Mouse (Mus musculus) kidney, embryonic 16.5 days (tissue): ENCODE data around the gene Epha2. TPM values are rescaled to one million over a fixed set of nuclear protein-coding genes. Genes with fewer than 3 reads are reported as not detected.
A peak's percentile ranks its signal among the peaks of the same experiment; 100 is the strongest.

Source experiments
- ATAC-seq: fragments of 200-750 bp; cut with Nextera tagmentation; 2 replicates; pipeline ENCODE4 v1.8.0; 2017; ENCODE audit warnings: moderate TSS enrichment; ENCODE audit not compliant: low FRiP score, low TSS enrichment
- H3K27ac ChIP-seq: fragments of 300-500 bp; sonication (generic); 2 replicates; pipeline ENCODE4 v1.5.1; 2014; ENCODE audit warnings: low read length
- H3K27me3 ChIP-seq: fragments of 300-500 bp; sonication (generic); 2 replicates; pipeline ENCODE4 v1.6.1; 2014; ENCODE audit warnings: low read length, control low read depth, mixed read lengths; ENCODE audit not compliant: insufficient read depth
- H3K36me3 ChIP-seq: fragments of 300-500 bp; sonication (generic); 2 replicates; pipeline ENCODE4 v1.6.1; 2014; ENCODE audit warnings: low read length, control low read depth, mixed read lengths; ENCODE audit not compliant: insufficient read depth
- H3K4me1 ChIP-seq: fragments of 300-500 bp; sonication (generic); 2 replicates; pipeline ENCODE4 v1.6.1; 2014; ENCODE audit warnings: low read length, control low read depth, mixed read lengths; ENCODE audit not compliant: insufficient read depth
- H3K4me2 ChIP-seq: fragments of 300-500 bp; sonication (generic); replicated peaks from 2 replicates; pipeline ENCODE4 v1.6.1; 2014; ENCODE audit warnings: low read depth, low read length
- H3K4me3 ChIP-seq: fragments of 300-500 bp; sonication (generic); 2 replicates; pipeline ENCODE4 v1.5.1; 2014; ENCODE audit warnings: mild to moderate bottlenecking, low read length
- H3K9ac ChIP-seq: fragments of 300-500 bp; sonication (generic); replicated peaks from 2 replicates; pipeline ENCODE4 v1.6.1; 2014; ENCODE audit warnings: low read length
- H3K9me3 ChIP-seq: fragments of 300-500 bp; sonication (generic); 2 replicates; pipeline ENCODE4 v1.6.1; 2016; ENCODE audit warnings: low read length, control low read depth
- WGBS: fragments of 180-500 bp; shearing (Covaris S2); extraction: QIAGEN DNeasy Blood & Tissue Kit; methylation state at CpG from one replicate; pipeline ENCODE4 v1.1.7; 2014; 5-methylcytosine and 5-hydroxymethylcytosine counted together
- polyA plus RNA-seq: library from polyadenylated mRNA; unstranded; fragments of >200 nt; fragmentation: Nextera tagmentation; extraction: Ambion mirVana; gene quantifications from 2 replicates; pipeline ENCODE4 v1.2.1, GENCODE M21; 2015

Epha2 gene
- polyA plus RNA-seq, 1 experiment from 2014 or later = 8.6 TPM

GRCm38 (mm10) chr4:141308857-141309772 lies 8.1 kb downstream of the Epha2 start:
- peak overlapping the region; percentile 76 for H3K27ac ChIP-seq
- H3K4me3 ChIP-seq = no peak overlapping the region
- no peaks in the 10 kb centered on the region for H3K27me3 ChIP-seq
- no peak for ATAC-seq
- no peaks in the 10 kb centered on the region for H3K9me3 ChIP-seq
- peaks cover 81% of the 10 kb centered on the region for H3K4me1 ChIP-seq
- H3K9ac ChIP-seq = no peak overlapping the region
- 89% methylated on average over 34 of the region's 34 CpGs for WGBS
- no peak overlapping the region for H3K4me2 ChIP-seq
- H3K36me3 ChIP-seq = peaks cover 5% of the 10 kb centered on the region

GRCm38 (mm10) chr4:141309773-141310145 lies 8.7 kb downstream of the Epha2 start:
- Histone ChIP-seq H3K4me2 (peak overlapping the region; percentile 22; the same call in 1 of the 2 replicates), H3K36me3 (peaks cover 5% of the 10 kb centered on the region), H3K4me1 (peaks cover 79% of the 10 kb centered on the region), H3K4me3 (no peak overlapping the region), H3K27me3 (no peaks in the 10 kb centered on the region), H3K27ac (peak overlapping the region; percentile 76), H3K9me3 (no peaks in the 10 kb centered on the region), H3K9ac (peak overlapping the region; percentile 31)
- WGBS = 45% methylated on average over 10 of the region's 10 CpGs
- no peak for ATAC-seq

- Histone ChIP-seq H3K9ac (peak overlapping the region; percentile 31; the same call in 1 of the 2 replicates), H3K4me1 (peaks cover 75% of the 10 kb centered on the region), H3K36me3 (peaks cover 5% of the 10 kb centered on the region), H3K4me3 (no peak overlapping the region), H3K27ac (peak overlapping the region; percentile 76), H3K9me3 (no peaks in the 10 kb centered on the region), H3K4me2 (peak overlapping the region; percentile 22), H3K27me3 (no peaks in the 10 kb centered on the region)
- ATAC-seq = peak; percentile 55
- WGBS = 13% methylated on average over 8 of the region's 8 CpGs
Observed at GRCm38 (mm10) chr4:141310191-141310606, 9.2 kb downstream of the Epha2 start.

GRCm38 (mm10) chr4:141311078-141311477 lies 10.0 kb downstream of the Epha2 start:
- Histone ChIP-seq H3K4me1 (peaks cover 73% of the 10 kb centered on the region), H3K36me3 (peaks cover 5% of the 10 kb centered on the region), H3K27me3 (no peaks in the 10 kb centered on the region), H3K4me2 (0 out of 2 replicates have a peak overlapping the region, but pooled peaks have one; percentile 22), H3K4me3 (no peak overlapping the region), H3K9me3 (no peaks in the 10 kb centered on the region), H3K9ac (peak overlapping the region; percentile 31; the same call in 1 of the 2 replicates), H3K27ac (peak overlapping the region; percentile 76)
- 0 out of 2 replicates have a peak, but pooled peaks have one; percentile 5 for ATAC-seq
- 61% methylated on average over 7 of the region's 7 CpGs for WGBS

- Histone ChIP-seq H3K27ac (peak overlapping the region; percentile 76), H3K9ac (no peak overlapping the region; the same call in 1 of the 2 replicates), H3K4me1 (peaks cover 72% of the 10 kb centered on the region), H3K9me3 (no peaks in the 10 kb centered on the region), H3K36me3 (peaks cover 5% of the 10 kb centered on the region), H3K4me3 (no peak overlapping the region), H3K4me2 (no peak overlapping the region), H3K27me3 (no peaks in the 10 kb centered on the region)
- ATAC-seq = peak; percentile 20; the same call in 1 of the 2 replicates
- WGBS = 41% methylated on average over 6 of the region's 6 CpGs
Observed at GRCm38 (mm10) chr4:141311506-141311905, 10.5 kb downstream of the Epha2 start.

GRCm38 (mm10) chr4:141311908-141312307 lies 10.9 kb downstream of the Epha2 start:
- Histone ChIP-seq H3K27ac (peak overlapping the region; percentile 76), H3K4me3 (no peak overlapping the region), H3K4me2 (no peak overlapping the region), H3K4me1 (peaks cover 69% of the 10 kb centered on the region), H3K9me3 (no peaks in the 10 kb centered on the region), H3K27me3 (no peaks in the 10 kb centered on the region), H3K9ac (no peak overlapping the region; the same call in 1 of the 2 replicates), H3K36me3 (peaks cover 7% of the 10 kb centered on the region)
- WGBS = 79% methylated on average over 2 of the region's 2 CpGs
- ATAC-seq = no peak

GRCm38 (mm10) chr4:141312513-141313131 lies 11.6 kb downstream of the Epha2 start:
- Histone ChIP-seq H3K27me3 (no peaks in the 10 kb centered on the region), H3K4me3 (no peak overlapping the region), H3K9ac (0 out of 2 replicates have a peak overlapping the region, but pooled peaks have one; percentile 22), H3K4me1 (peaks cover 67% of the 10 kb centered on the region), H3K4me2 (no peak overlapping the region), H3K9me3 (no peaks in the 10 kb centered on the region), H3K27ac (peak overlapping the region; percentile 76; the same call in 1 of the 2 replicates), H3K36me3 (peaks cover 12% of the 10 kb centered on the region)
- WGBS = 76% methylated on average over 17 of the region's 17 CpGs
- ATAC-seq = no peak

GRCm38 (mm10) chr4:141313481-141313880 lies 12.4 kb downstream of the Epha2 start:
- H3K4me2 ChIP-seq = no peak overlapping the region
- peak overlapping the region; percentile 66; the same call in 1 of the 2 replicates for H3K27ac ChIP-seq
- no peak for ATAC-seq
- peaks cover 18% of the 10 kb centered on the region for H3K36me3 ChIP-seq
- H3K4me3 ChIP-seq = no peak overlapping the region
- no peak overlapping the region for H3K9ac ChIP-seq
- H3K4me1 ChIP-seq = peaks cover 67% of the 10 kb centered on the region
- no peaks in the 10 kb centered on the region for H3K27me3 ChIP-seq
- 73% methylated on average over 8 of the region's 8 CpGs for WGBS
- no peaks in the 10 kb centered on the region for H3K9me3 ChIP-seq

- no peak overlapping the region for H3K4me2 ChIP-seq
- H3K36me3 ChIP-seq = peaks cover 18% of the 10 kb centered on the region
- WGBS = 64% methylated on average over 11 of the region's 11 CpGs
- ATAC-seq = no peak
- H3K4me1 ChIP-seq = peaks cover 63% of the 10 kb centered on the region
- H3K27me3 ChIP-seq = no peaks in the 10 kb centered on the region
- H3K4me3 ChIP-seq = no peak overlapping the region
- H3K9ac ChIP-seq = no peak overlapping the region
- H3K9me3 ChIP-seq = no peaks in the 10 kb centered on the region
- peak overlapping the region; percentile 66 for H3K27ac ChIP-seq
Observed at GRCm38 (mm10) chr4:141313924-141314323, 12.9 kb downstream of the Epha2 start.
